Mouse (Mus musculus) heart, embryonic 16.5 days (tissue): ENCODE measurements at regions not wholly inside any gene's neighbourhood (a gene's known extent, or its start where the extent isn't known, plus 50 kb on each side); places are given as distances from the start of the nearest gene placed in this dataset.

ENCODE experiments used
- ATAC-seq: fragments of 200-750 bp; cut with Nextera tagmentation; replicated peaks from 2 replicates; pipeline ENCODE4 v1.8.0; 2017; ENCODE audit warnings: moderate number of reproducible peaks; ENCODE audit not compliant: insufficient read depth, low FRiP score; ENCODE audit errors: extremely low read depth
- H3K27ac ChIP-seq: fragments of 300-500 bp; sonication (generic); 2 replicates; pipeline ENCODE4 v1.5.1; 2014; ENCODE audit warnings: mild to moderate bottlenecking, low read length, control low read depth, moderate library complexity
- H3K27me3 ChIP-seq: fragments of 300-500 bp; sonication (generic); 2 replicates; pipeline ENCODE4 v1.6.1; 2014; ENCODE audit warnings: low read length, mixed read lengths; ENCODE audit not compliant: control insufficient read depth, insufficient read depth
- H3K36me3 ChIP-seq: fragments of 300-500 bp; sonication (generic); 2 replicates; pipeline ENCODE4 v1.6.1; 2014; ENCODE audit not compliant: control insufficient read depth, insufficient read depth
- H3K4me1 ChIP-seq: fragments of 300-500 bp; sonication (generic); 2 replicates; pipeline ENCODE4 v1.6.1; 2014; ENCODE audit warnings: low read length, mixed read lengths; ENCODE audit not compliant: control insufficient read depth, insufficient read depth
- H3K4me2 ChIP-seq: fragments of 300-500 bp; sonication (generic); 2 replicates; pipeline ENCODE4 v1.6.1; 2014; ENCODE audit warnings: low read depth, mild to moderate bottlenecking, control low read depth, low read length
- H3K4me3 ChIP-seq: fragments of 300-500 bp; sonication (generic); 2 replicates; pipeline ENCODE4 v1.5.1; 2014; ENCODE audit warnings: mild to moderate bottlenecking, control low read depth, low read length
- H3K9ac ChIP-seq: fragments of 300-500 bp; sonication (generic); 2 replicates; pipeline ENCODE4 v1.6.1; 2014; ENCODE audit warnings: low read length, control low read depth
- H3K9me3 ChIP-seq: fragments of 300-500 bp; sonication (generic); replicated peaks from 2 replicates; pipeline ENCODE4 v1.6.1; 2016; ENCODE audit warnings: low read length; ENCODE audit not compliant: control insufficient read depth
- WGBS: fragments of 180-500 bp; shearing (Covaris S2); extraction: QIAGEN DNeasy Blood & Tissue Kit; methylation state at CpG from one replicate; pipeline ENCODE4 v1.1.7; 2014; 5-methylcytosine and 5-hydroxymethylcytosine counted together

GRCm38 (mm10) chr7:71873817-71874216 lies 432.6 kb downstream of the Mctp2 start:
- no peak overlapping the region for H3K27ac ChIP-seq
- no peak overlapping the region for H3K9ac ChIP-seq
- no peak overlapping the region for H3K4me3 ChIP-seq
- WGBS = 78% methylated on average over 5 of the region's 5 CpGs
- no peaks in the 10 kb centered on the region for H3K9me3 ChIP-seq
- H3K36me3 ChIP-seq = no peaks in the 10 kb centered on the region
- H3K4me2 ChIP-seq = no peak overlapping the region
- ATAC-seq = no peak
- no peaks in the 10 kb centered on the region for H3K27me3 ChIP-seq
- H3K4me1 ChIP-seq = no peaks in the 10 kb centered on the region

DNA sequence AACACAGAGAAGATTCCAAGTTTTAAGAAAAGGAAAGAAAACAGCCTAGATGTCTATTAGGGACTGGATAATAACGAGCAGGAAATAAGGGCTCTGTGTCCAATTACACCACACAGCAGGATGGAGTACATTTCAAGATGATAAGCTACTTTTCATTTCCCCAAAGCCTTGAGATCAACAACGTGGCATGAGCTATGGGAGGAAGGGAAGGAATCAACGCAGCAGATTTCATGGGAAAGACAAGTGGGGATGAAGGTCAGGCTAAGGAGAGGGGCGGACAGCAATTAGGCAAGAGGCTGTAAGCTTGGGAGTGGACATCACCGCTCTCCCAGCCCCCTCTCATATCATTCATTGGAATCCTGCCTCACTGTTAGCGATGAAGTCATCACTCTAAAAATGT lies 433.5 kb downstream of the Mctp2 start:
- 49% methylated on average over 6 of the region's 6 CpGs for WGBS
- ATAC-seq = no peak
- no peaks in the 10 kb centered on the region for H3K9me3 ChIP-seq
- H3K4me1 ChIP-seq = no peaks in the 10 kb centered on the region
- H3K27ac ChIP-seq = no peak overlapping the region
- H3K4me2 ChIP-seq = no peak overlapping the region
- no peak overlapping the region for H3K4me3 ChIP-seq
- no peak overlapping the region for H3K9ac ChIP-seq
- H3K36me3 ChIP-seq = no peaks in the 10 kb centered on the region
- no peaks in the 10 kb centered on the region; the same call in 1 of the 2 replicates for H3K27me3 ChIP-seq

DNA sequence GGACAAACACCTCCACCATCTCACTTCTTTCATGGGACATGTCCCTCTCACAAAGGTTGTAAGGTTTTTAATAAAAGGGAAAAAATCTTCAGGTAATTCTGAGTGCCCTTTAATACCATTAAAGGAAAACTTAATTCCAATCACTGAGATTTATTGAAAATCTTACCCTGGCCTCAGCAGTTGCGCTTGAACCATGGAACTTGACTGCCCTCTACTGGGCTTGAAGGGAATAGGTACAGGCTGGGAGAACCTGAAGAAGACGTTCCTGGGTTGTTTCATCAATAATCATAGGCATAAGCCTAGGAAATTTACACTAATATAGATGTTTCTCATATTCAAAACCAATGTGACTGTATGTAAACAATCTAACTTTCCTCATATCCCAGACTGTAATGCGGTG lies 439.3 kb downstream of the Mctp2 start:
- WGBS = 18% methylated on average over 3 of the region's 3 CpGs
- H3K4me3 ChIP-seq = no peak overlapping the region

DNA sequence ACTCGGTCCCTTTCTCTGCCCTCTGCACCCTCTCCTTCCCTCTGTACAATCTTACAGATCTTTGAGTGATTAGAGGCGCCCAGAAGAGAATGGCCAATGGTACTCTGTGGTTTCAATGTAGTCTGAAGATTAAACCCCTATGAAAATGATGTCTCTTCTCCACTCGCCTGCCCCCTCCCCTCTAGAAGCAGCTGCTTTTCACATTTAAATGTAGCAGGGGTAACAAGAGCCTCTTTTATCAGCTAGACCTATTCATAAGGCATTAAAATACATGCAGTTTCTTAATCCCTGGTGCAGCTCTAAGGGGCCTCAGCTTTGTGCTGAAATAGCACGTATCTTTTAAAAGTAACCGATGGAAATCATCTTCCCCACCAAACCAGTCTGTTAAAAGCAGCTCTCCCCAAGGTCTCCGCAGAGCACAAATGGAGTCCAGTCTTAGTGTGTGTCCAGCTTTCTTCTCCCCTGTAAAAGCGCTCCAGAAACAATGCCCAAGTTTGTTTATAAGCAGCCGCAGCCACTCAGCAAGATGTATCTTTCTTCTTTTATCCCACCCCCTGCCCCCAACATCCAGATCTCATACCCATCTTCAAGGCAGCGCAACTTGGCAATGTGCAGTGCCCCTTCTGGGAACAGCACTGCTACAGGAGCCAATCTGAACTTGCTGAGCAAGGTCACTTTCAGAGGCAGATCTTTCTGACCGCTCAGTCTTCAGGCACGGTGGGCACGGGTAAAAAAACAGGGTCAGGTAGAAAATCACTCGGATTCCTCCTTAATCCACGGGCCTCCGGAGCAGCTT lies 440.8 kb downstream of the Mctp2 start:
- Histone ChIP-seq H3K9ac (no peak overlapping the region), H3K27ac (no peak overlapping the region), H3K4me3 (no peak overlapping the region), H3K27me3 (no peaks in the 10 kb centered on the region; the same call in 1 of the 2 replicates), H3K36me3 (no peaks in the 10 kb centered on the region), H3K4me2 (no peak overlapping the region), H3K9me3 (no peaks in the 10 kb centered on the region), H3K4me1 (no peaks in the 10 kb centered on the region)
- 46% methylated on average over 15 of the region's 15 CpGs for WGBS
- ATAC-seq = no peak

More for the DNA sequence above, 439.3 kb downstream of the Mctp2 start:
- H3K27me3 ChIP-seq = no peaks in the 10 kb centered on the region; the same call in 1 of the 2 replicates
- H3K27ac ChIP-seq = no peak overlapping the region
- no peak overlapping the region for H3K9ac ChIP-seq
- H3K4me2 ChIP-seq = no peak overlapping the region
- no peaks in the 10 kb centered on the region for H3K36me3 ChIP-seq
- no peaks in the 10 kb centered on the region for H3K4me1 ChIP-seq
- ATAC-seq = no peak
- H3K9me3 ChIP-seq = no peaks in the 10 kb centered on the region

- no peaks in the 10 kb centered on the region for H3K36me3 ChIP-seq
- H3K4me2 ChIP-seq = no peak overlapping the region
- H3K4me1 ChIP-seq = no peaks in the 10 kb centered on the region
- 63% methylated on average over 3 of the region's 3 CpGs for WGBS
- H3K27ac ChIP-seq = no peak overlapping the region
- no peak; the same call in 1 of the 2 replicates for ATAC-seq
- no peaks in the 10 kb centered on the region for H3K27me3 ChIP-seq
- H3K9me3 ChIP-seq = no peaks in the 10 kb centered on the region
- H3K9ac ChIP-seq = no peak overlapping the region
- H3K4me3 ChIP-seq = no peak overlapping the region
Observed at GRCm38 (mm10) chr7:71852864-71853263, 453.5 kb downstream of the Mctp2 start.

GRCm38 (mm10) chr7:71849174-71849573 lies 457.2 kb downstream of the Mctp2 start:
- no peak overlapping the region for H3K9ac ChIP-seq
- no peak for ATAC-seq
- H3K36me3 ChIP-seq = no peaks in the 10 kb centered on the region
- H3K4me1 ChIP-seq = no peaks in the 10 kb centered on the region
- no peaks in the 10 kb centered on the region for H3K27me3 ChIP-seq
- WGBS = 77% methylated on average over 6 of the region's 6 CpGs
- H3K4me3 ChIP-seq = no peak overlapping the region
- H3K9me3 ChIP-seq = no peaks in the 10 kb centered on the region
- H3K27ac ChIP-seq = no peak overlapping the region
- no peak overlapping the region for H3K4me2 ChIP-seq

GRCm38 (mm10) chr7:71837845-71838244 lies 468.6 kb downstream of the Mctp2 start:
- ATAC-seq = 0 out of 2 replicates have a peak, but pooled peaks have one; percentile 14
- 60% methylated on average over 6 of the region's 6 CpGs for WGBS
- Histone ChIP-seq H3K27ac (no peak overlapping the region), H3K36me3 (no peaks in the 10 kb centered on the region), H3K27me3 (no peaks in the 10 kb centered on the region), H3K4me1 (no peaks in the 10 kb centered on the region), H3K4me3 (no peak overlapping the region), H3K9ac (no peak overlapping the region), H3K9me3 (no peaks in the 10 kb centered on the region), H3K4me2 (no peak overlapping the region)

- no peaks in the 10 kb centered on the region for H3K9me3 ChIP-seq
- no peak overlapping the region for H3K27ac ChIP-seq
- ATAC-seq = no peak
- H3K27me3 ChIP-seq = no peaks in the 10 kb centered on the region
- H3K4me1 ChIP-seq = no peaks in the 10 kb centered on the region
- H3K9ac ChIP-seq = no peak overlapping the region
- no peaks in the 10 kb centered on the region for H3K36me3 ChIP-seq
- no peak overlapping the region for H3K4me2 ChIP-seq
- no peak overlapping the region for H3K4me3 ChIP-seq
- WGBS = 74% methylated on average over 3 of the region's 3 CpGs
Observed at GRCm38 (mm10) chr7:71831790-71832525, 474.4 kb downstream of the Mctp2 start.

DNA sequence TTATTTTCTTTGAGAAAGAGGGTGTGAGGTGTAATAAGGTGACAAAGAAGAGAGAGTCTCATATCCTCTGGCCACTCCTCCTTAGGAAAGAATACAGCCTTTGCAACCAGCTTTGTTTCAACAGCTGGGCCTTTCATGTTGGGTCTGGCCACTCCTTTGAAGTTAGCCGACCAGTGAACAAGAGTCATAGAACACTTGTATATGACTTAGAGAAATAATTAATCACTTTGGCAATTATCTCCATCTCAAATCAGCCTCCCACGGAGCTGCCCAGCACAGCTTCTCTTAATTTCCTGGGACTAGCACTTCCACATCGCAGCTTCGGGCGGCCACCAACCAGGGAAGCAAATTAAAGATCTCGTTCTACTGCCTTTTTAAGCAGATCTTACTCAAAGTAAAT lies 476.8 kb downstream of the Mctp2 start:
- no peak overlapping the region for H3K4me2 ChIP-seq
- ATAC-seq = no peak
- no peaks in the 10 kb centered on the region for H3K4me1 ChIP-seq
- H3K9ac ChIP-seq = no peak overlapping the region
- no peaks in the 10 kb centered on the region for H3K9me3 ChIP-seq
- H3K4me3 ChIP-seq = no peak overlapping the region
- H3K27ac ChIP-seq = no peak overlapping the region
- WGBS = 66% methylated on average over 6 of the region's 6 CpGs
- no peaks in the 10 kb centered on the region for H3K27me3 ChIP-seq
- H3K36me3 ChIP-seq = no peaks in the 10 kb centered on the region
